Mouse (Mus musculus) ES-E14 (cell line): Measurements from ENCODE around the gene H2-M3.

Experiments
- CHD2 ChIP-seq: IDR thresholded peaks from 2 replicates; pipeline ENCODE4 v1.6.1; 2014; ENCODE audit warnings: mild to moderate bottlenecking, low read depth, low read length, inconsistent platforms
- MAFK ChIP-seq: IDR thresholded peaks from 2 replicates; pipeline ENCODE4 v1.6.1; 2014; ENCODE audit warnings: mild to moderate bottlenecking, low read depth, low read length, inconsistent platforms; ENCODE audit not compliant: insufficient read depth
- ZC3H11A ChIP-seq: IDR thresholded peaks from 2 replicates; pipeline ENCODE4 v1.6.1; 2012; ENCODE audit warnings: low read depth, mild to moderate bottlenecking, inconsistent platforms, low read length, borderline replicate concordance
- ZNF384 ChIP-seq: IDR thresholded peaks from 2 replicates; pipeline ENCODE4 v1.6.1; 2012; ENCODE audit warnings: low read depth, low read length, inconsistent platforms

GRCm38 (mm10) chr17:37280331-37280730, 10.3 kb downstream of the H2-M3 start:
- TF ChIP-seq ZNF384 (no peak), MAFK (no peak), ZC3H11A (no peak), CHD2 (no peak)
